Mouse (Mus musculus) adrenal gland, adult 18-20 months (tissue): ENCODE data around the gene Mrpl14. TPM values are rescaled to one million over a fixed set of nuclear protein-coding genes. Genes with fewer than 3 reads are reported as not detected.
A peak's percentile ranks its signal among the peaks of the same experiment; 100 is the strongest.

Experiments used
- DNase-seq, 2 experiments: peaks; one replicate each; pipeline ENCODE4 v3.0.0; 2021 to 2022; ENCODE audit warnings: low spot score in 2 of 2
- long read RNA-seq, 2 experiments: library from polyadenylated mRNA; stranded (forward); transcript quantifications; one replicate each; pipeline ENCODE4 v2.0.0; 2021
- total RNA-seq, 2 experiments: library from RNA; stranded (reverse); gene quantifications; 1 replicate in 1 of 2; 2 replicates in 1 of 2; pipeline ENCODE4 v1.2.3; 2021

Mrpl14 gene
- 100 to 1,000 TPM; 104 to 109 TPM for total RNA-seq
- long read RNA-seq, experiment 1, transcript Mrpl14-201 (3 exons, 645 nt), result major isoform, 17 of 21 reads
- long read RNA-seq, experiment 1, partial matches to known transcripts, result 0 of 21 reads
- long read RNA-seq, experiment 1, other reads (novel, unspliced or antisense), result 2 of 21 reads
- long read RNA-seq, experiment 2, transcript Mrpl14-201 (3 exons, 645 nt), result major isoform, 88 of 92 reads
- long read RNA-seq, experiment 2, partial matches to known transcripts, result 0 of 92 reads
- long read RNA-seq, experiment 2, other reads (novel, unspliced or antisense), result 3 of 92 reads

DNA sequence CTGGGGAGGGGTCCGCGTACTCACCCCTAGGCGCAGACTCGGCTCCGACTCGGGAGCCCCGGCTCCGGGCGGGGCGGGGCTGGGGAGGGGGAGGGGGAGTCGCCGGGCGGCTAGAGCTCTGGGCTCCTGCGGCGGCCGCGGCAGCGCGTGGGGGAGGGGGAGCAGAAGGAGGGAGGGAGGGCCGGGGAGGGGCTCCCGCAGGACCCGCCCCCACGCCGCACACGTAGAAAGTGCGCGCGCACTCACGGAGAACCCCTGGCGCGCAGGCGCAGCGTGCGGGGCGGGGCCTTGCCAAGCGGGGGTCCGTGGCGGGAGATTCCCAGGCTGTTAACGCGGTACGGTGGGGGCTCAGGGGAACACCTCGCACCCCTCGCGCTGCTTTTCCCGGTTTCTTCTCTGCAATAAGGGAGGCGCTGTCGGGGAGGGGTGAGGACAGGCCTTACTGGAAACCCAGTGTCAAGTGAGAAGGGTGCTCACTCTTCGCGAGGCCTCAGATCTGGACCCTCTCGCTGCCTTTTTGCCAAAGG, at the start of gene Mrpl14:
TSS of gene Mrpl14 (plus strand) at position 230 of the 527 bp plus-strand sequence.
- peak; percentile 95 to 96 for DNase-seq

DNA sequence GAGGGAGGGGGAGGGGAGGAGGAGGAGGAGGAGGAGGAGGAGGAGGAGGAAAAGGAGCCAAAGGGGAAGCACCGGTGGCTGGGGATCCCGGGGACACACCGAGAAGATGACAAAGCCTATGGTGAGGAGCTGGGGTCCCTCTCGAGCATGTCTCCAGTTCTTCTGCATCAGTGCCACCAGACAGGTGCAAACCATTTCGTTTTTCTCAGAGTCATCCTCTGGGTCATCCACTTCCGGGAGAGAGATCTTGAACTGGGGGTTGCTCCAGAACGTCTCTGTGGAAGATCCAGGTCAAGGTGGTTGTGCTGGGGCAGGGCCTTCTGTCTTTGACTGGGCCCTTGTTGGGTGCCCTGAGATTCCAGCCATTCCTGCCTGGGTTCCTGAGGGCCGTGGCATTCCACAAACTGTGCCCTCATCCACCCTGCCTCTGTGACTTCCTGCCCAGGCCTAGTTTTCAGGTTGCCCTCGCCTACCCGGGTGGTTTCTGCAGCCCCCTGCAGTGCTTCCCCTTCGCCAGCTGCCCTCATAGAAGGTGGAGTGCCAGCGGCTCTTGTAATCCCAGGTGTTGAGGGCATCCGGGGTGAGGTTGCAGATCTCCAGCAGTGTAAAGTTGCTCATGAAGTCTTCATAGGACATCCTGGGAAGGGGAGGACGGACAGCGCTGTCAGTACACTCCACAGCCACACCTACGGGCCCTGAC, 47.4 kb upstream of the Mrpl14 start:
- DNase-seq, result no peak

DNA sequence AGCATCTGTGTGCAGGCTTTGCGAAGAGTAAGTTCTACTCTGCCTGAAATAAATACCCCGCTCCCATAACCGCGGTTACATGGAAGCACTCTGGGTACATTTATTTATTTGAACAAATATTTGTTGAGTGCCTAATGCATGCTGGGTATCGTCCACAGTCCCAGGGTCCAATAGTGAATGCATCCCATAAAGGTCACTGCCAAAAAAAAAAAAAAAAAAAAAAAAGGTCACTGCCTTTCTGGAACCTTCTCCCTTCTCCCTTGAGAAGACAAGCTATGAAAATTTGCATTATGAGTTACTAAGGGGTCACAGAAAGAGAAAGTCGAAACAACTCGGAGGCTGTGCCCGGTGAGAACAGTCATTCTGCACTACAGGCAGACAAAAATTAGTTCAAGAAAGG, 44.1 kb upstream of the Mrpl14 start:
- DNase-seq, result no peak

DNA sequence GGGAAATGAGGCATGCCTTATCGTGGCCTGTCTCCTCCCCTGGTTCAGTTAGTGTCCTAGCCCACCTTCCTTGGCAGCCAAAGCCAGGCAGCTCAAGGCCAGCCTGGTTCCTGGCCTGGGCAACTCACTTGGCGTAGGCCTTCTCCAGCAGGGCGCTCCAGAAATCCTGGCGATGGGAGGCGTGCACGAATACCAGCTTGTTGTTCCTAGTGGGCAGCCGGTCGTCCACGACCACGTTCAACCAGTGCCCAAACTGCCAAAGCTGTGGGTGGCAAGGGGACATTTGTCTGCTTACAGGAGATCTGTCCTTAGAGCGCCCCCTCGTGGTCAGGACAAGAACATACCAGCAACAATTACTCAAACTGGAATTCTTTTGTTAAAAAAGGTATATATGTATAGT, 43.4 kb upstream of the Mrpl14 start:
- peak; percentile 71 to 81 for DNase-seq

DNA sequence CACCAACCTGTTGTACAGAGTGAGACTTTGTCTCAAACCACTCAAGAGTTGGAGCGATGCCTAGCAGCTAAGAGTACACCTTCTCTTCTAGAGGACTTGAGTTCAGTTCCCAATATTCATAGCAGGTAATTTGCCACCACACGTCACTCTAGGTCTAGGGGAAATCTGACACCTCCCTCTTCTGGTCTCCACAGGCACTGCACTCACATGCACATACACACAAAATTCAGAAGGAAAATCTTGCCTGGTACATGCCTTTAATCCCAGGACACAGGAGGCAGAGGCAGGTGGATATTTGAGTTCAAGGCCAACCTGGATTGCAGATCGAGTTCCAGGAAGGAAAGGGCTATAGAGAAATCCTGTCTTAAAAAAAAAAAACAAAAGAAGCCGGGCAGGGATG, 41.9 kb upstream of the Mrpl14 start:
- DNase-seq, result no peak

DNA sequence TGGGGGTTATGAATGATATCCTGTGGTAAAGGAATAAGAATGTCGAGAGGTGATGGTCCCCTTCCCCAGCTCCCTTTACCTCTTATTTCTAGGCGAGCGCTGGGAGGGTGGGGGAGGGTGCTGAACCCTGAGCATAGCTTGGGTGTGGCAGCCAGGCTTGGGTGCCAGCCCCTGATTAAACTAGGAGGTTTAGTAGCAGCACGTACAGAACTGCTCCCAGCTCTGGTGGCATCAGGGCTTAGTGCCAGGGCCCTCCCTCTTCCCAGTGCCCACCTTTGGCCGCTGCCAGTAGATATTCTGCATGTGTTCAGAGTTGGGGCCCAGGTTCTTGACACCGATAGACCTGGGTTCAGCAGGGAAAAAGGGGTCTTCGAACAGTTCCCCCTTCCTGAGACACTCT, 32.9 kb upstream of the Mrpl14 start:
- no peak for DNase-seq

DNA sequence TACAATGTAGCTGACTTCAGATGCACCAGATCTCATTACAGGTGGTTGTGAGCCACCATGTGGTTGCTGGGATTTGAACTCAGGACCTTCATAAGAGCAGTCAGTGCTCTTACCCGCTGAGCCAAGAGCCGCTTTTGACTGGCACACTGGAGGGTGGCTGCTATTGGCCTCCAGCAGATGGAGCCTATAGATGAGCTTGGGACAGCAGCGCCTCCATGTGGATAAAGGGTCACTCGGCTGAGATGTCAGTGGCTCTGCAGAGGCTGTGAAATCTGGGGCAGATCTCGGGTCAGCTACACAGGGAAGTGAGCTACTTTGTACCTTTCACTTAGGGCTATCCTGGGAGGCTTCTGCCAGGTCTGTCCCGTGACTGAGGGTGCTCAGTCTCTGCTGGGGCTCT, 30.3 kb upstream of the Mrpl14 start:
- no peak for DNase-seq

DNA sequence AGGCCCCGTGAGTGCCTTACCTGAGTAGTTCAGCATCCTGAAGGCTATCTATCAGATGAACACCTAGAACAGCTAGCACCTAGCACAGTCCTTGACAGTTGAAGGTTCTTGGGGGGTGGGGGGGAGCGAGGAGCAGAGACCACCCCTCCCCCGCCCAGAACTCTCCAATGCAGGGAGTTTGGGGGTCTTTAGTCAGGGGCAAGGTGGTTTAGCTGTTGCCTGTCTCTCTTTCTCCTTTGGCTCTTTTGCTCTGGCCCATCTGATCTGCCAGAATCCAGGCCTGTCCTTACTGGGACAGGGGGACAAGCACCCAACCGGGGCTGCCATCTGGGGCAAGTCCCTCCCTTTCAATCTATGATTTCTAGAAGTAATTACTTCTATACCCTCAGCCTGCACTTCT, 26.9 kb upstream of the Mrpl14 start, which contains the start of gene Capn11:
TSS of gene Capn11 (minus strand) at position 101 of the 400 bp plus-strand sequence.
- DNase-seq, result no peak

DNA sequence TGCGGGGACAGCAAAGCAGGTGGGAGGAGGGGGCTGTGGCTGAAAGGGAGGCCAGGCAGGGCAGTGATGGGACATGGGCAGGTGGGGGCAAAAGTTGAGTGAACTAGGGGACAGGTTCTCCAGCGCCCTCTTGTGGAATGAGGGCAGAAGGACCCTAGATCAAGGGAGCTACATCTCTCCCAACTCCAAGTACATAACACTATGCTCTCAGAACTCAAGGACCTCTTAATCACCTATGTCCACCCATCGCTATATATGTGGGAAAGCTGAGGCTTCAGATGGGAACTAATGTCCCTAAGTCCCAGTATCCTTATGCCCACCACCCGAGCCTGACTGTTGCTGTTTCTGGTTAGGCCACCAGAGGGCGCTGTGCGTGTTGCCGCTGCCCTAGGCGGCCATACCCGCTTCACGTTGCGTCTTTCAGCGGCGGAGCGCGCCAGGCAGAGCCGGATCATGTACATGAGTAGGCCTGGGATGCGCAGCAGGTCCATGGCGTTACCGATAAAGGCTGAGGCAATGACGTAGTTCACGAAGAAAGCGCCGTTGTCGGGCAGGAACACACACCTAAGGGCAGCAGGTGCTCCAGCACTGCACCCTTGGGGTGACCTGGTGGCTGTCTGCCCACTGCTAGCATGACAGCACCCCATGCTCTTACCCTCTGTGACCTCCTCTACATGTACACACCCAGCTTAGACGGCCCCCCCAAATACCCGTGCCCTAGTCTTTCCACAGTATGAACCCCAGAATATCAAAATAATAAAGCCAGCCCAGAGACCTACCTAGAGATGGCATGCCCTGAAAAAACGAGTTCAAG, 22.8 kb upstream of the Mrpl14 start:
- DNase-seq, result peak; percentile 77 to 79

DNA sequence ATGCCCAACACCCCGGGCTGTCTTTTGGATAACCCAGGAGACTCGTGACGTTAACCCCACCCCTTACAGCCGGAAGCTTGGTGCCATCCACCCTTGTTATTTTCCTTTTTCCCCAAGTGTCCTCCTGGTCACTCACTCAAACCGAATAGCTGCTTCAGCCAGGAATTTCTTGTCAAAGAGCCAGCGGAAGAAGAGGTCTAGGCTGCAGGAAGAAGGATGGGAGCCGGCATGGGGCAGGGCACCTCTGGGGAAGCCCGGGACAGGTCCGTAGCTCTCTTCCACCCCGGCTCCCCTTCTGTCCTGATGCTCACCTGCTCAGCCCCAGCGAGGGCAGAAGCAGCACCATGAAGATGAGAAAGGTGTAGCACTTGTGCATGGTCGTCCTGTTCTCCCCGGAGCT, 21.5 kb upstream of the Mrpl14 start:
- DNase-seq, result no peak

DNA sequence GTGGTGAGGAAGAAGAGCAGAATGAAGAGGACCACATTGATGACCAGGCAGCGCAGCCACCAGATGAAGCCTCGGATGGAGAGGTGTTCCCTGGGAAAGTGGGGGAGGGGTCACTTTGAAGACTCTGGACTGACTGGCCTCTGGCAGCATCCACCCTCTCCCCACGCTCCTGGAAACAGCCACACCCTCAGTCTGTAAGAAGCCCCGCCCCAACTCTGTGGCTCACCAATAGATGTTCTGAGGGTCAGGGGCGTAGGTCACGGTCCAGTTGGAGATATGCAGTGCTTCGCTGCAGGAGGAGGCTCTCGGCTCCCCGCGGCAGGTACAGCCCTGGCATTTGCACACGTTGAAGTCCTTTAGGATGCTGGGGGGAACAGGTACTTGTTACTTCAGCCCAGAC, 20.0 kb upstream of the Mrpl14 start:
- no peak for DNase-seq

DNA sequence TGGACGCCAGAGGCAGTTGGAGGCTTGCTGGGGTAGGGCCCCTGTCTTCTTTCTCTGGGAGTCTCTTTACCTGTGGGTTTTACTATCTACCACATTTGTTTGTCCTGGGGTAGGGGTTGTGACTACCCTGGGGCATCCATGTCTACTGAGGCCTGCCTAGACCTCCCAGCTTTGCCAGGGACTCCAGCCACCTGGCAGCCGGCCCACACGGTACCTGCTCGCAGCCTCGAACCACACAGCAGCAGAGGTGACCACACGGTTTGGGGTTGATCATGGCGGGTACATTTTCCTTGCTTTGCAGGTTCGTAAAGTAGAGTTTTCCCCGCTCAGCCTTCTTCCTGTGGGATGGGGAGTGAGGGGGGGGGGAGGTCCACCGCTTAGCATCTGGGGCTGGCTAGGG, 18.6 kb upstream of the Mrpl14 start:
- no peak for DNase-seq

DNA sequence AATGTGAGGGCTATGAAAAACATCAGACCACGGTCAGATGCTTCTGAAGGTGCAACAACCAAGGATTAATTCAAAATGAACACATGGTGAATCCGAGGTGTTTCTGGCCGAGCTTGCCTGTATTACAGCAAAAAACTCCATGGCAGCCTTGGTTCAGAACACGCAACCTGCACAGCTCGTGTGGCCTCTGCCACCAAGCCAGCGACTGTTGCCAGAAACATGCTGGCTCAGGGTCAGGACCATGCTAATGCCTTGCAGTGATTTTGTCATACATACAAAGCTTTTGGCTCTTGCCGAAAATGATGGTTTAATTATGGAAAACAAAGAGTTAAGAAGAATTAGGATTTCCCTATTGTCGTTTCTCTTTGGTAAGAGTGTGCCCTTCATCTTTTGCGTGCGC, 18.1 kb upstream of the Mrpl14 start:
- no peak for DNase-seq

DNA sequence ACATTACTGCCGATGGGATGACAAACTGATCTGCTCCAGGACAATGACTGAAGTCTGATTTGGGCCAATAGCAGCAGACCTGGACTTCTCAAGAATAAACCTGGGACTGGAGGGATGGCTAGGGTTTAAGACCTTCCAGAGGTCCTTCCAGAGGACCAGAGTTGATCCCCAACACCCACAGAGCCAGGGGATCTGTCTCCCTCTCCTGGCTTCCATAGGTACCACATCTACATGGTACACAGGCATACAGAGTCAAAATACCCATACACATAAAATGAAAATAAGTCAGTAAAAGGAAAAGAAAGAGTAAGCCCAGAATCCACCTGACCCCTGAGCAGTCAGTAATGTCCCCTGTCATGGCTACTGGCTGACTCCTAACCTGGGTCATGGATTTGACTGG, 14.3 kb upstream of the Mrpl14 start:
- no peak for DNase-seq

DNA sequence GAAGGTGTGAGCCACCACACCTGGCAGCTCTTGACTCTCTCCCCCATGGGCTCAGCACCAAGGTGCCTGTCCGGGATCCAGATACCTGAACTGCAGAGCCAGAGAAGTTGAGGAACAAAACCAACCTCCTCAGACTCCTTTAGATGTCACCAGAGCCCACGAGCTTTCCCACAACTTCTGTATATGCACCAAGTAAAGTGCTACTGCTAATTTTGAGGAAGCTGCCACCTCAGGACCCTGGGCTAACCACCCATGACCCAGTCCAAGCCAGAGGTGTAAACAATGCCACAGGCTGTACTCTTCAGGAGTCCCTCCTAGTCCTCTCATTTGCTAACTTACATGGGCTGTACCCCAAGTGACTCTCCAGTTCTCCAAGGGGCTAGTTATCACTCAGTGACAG, 13.5 kb upstream of the Mrpl14 start:
- no peak for DNase-seq

DNA sequence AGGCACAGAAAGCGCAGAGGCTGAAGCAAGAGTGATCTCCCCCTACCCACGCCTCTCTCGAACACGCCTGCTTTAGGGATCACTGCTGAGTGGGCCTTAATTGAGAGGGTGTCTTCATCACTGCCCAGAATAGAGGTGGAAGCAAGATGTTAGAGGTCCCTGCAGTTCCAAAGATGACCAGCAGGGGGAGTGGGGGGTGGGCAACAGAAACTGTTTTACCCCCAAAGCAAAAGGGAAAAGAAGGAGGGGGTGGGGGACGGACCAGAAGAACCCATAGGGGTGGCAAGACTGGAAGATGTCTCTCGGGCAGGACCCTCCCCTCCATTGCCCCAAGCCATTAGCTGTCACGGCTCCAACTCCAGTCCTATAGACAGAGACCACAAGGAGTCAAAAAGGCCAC, 8.0 kb upstream of the Mrpl14 start:
- peak; percentile 73 to 80 for DNase-seq

DNA sequence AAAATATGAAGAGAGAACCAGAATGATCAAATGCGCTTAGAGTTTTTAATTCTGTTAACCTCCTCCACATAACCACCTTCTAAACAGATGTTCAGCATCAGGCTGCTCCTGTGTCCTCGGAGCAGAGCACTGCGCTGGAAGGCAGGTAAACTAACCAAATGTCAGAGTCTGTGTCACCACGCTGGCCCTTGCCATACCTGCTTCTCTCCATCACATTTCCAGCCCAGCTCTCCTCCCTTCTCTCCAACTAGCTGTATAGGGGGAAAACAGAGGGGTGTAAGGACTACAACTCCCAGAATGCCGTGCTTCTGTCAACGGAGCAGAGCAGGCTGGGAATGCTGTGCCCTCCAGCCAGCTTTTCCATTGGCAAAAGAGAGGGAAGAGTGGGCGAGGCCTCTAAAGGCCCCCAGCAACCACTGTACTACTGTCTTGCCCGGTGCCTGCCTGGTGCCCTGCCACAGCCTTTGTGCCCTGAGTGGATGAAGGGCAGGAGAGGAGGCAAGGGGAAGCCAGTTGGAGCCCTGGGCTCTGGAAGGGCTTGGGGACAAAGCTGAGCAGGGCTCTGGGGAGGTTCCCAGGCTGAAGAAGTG, 5.6 kb upstream of the Mrpl14 start:
- no peak for DNase-seq

DNA sequence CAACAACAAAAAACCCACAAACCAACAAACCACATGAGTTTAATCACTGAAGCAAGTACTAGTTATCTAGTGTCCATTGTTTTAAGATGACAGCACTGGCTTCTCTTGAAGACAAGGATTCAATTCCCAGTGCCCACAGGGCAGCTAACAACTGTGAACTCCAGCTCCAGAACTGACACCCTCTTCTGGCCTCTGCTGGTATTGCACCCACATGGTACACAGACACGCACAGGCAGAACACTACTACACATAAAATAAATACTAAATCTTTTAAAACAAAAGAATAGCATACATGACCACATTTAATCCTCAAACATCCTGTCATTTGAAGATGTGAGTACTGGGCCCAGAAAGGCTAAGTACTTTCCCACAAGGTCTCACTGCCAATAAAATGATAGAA, 4.5 kb upstream of the Mrpl14 start:
- no peak for DNase-seq

DNA sequence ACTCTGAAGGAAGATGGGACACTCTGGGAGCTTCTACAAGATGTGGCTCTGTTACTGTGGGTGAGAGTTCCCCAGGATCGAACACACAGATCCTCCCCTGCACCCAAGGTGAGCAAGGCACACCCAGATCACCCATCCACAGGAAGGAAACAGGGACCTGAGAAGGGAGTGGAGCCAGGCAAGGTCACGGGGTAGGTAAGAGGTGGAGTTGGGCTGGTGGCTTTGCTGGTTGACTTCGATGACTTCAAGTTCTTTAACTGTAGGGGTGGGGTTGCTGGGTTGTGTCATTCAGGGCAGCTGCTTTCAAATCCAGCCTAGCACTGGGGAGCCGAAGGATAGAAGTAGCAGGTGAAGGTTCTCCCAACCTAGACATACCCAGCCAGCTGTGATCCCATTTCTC, 3.3 kb upstream of the Mrpl14 start:
- DNase-seq, result no peak

DNA sequence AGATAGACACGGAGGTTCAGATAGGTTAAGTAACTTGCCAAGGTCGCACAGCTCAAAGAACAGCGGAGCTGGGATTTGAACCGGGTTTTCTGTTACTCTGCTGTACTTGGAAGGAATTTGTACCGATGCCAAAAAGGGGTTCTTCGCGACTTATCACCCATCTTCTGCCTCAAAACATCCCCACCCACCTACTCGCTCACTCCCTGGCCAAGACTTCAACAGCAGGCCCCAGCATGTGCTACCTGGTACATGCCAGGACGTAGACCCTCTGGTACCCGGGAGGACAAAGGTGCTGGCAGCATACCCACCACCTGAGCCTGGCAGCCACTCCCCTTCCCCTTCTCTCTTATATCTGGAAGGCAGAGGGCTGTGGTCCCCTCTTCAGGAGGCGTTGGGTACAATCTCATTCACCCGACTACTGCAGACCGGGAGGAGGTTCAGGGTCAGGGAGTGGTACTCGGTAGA, 1.4 kb upstream of the Mrpl14 start:
- no peak for DNase-seq
